Mouse (Mus musculus): ENCODE measurements at regions not wholly inside any gene's neighbourhood (a gene's known extent, or its start where the extent isn't known, plus 50 kb on each side); places are given as distances from the start of the nearest gene placed in this dataset.

DNA sequence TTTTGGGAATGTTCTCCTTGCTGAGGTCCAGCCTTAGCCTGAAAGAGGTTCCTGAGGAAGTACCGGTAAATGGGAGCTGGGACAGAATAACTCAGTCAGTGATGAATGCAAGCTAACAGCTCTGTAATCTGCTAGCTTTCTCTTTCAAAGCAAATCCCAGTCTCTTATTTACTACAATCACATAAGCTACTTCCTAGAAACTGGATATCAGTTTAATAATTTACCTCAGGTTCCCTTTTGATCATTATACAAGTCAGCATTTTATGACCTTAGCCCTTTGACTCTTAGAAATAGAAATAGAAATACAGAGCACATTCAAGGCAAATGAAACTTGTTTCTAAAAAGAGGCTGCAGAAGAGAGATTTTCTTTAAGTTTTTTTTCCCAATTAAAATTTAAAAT lies 96.0 kb upstream of the Nsun6 start:
- TF ChIP-seq MAFK (IDR thresholded peaks at IDR 0.05; ENCODE audit: insufficient read depth, low read depth, low read length), result no peak
- no peak for TF ChIP-seq HCFC1 (IDR thresholded peaks at IDR 0.05; ENCODE audit: borderline replicate concordance, insufficient read depth, low read length)

Measured in ES-E14 (cell line).